7 mouse cellular contexts compared by ENCODE assay signal in genomic region chr4:133545272-133546231, GRCm38 (mm10). TPM values are rescaled to one million over a fixed set of nuclear protein-coding genes. Genes with fewer than 3 reads are reported as not detected.
A peak's percentile ranks its signal among the peaks of the same experiment; 100 is the strongest.
DNase-seq lines count a peak whose midpoint lies in the region; ATAC-seq lines count a peak whose summit lies in the region.

Nudc (minus strand) TSS chr4:133545996.

- WGBS in intestine, embryonic 16.5 days: under 1% methylated on average over 75 of the region's 77 CpGs
- under 1% methylated on average over 76 of the region's 77 CpGs for WGBS in midbrain, embryonic 11.5 days

- intact Hi-C loops in left cerebral cortex, postnatal 36 days (cut with DNase I): no loop called here

- H3K4me3 ChIP-seq in intestine, embryonic 16.5 days (ENCODE audit: low read length): peak within 1 kb of the TSS; percentile 91
- peak within 1 kb of the TSS; percentile 94 for H3K4me3 ChIP-seq in midbrain, embryonic 11.5 days (ENCODE audit: low read depth, low read length)

- H3K36me3 ChIP-seq in intestine, embryonic 16.5 days (ENCODE audit: control insufficient read depth, insufficient read depth, low read length): no peaks in the 10 kb centered on the region
- H3K36me3 ChIP-seq in midbrain, embryonic 11.5 days (ENCODE audit: control insufficient read depth, insufficient read depth, low read length): peaks cover 5% of the 10 kb centered on the region; the same call in 1 of the 2 replicates

- peaks cover 14% of the 10 kb centered on the region for H3K4me1 ChIP-seq in intestine, embryonic 16.5 days (ENCODE audit: control insufficient read depth, insufficient read depth, low read length)
- H3K4me1 ChIP-seq in midbrain, embryonic 11.5 days (ENCODE audit: control insufficient read depth, insufficient read depth, low read length): peaks cover 10% of the 10 kb centered on the region; the same call in 1 of the 2 replicates

- peak within 1 kb of the TSS; percentile 84 for H3K4me2 ChIP-seq in intestine, embryonic 16.5 days (ENCODE audit: low read depth, low read length)
- H3K4me2 ChIP-seq in midbrain, embryonic 11.5 days: peak within 1 kb of the TSS; percentile 78

- peak within 1 kb of the TSS; percentile 93 for H3K9ac ChIP-seq in intestine, embryonic 16.5 days (ENCODE audit: low read depth, low read length)
- H3K9ac ChIP-seq in midbrain, embryonic 11.5 days (ENCODE audit: low read length): peak within 1 kb of the TSS; percentile 75

- no peaks in the 10 kb centered on the region for H3K27me3 ChIP-seq in intestine, embryonic 16.5 days (replicated peaks; ENCODE audit: control insufficient read depth, insufficient read depth, low read length)
- no peaks in the 10 kb centered on the region for H3K27me3 ChIP-seq in midbrain, embryonic 11.5 days (ENCODE audit: control insufficient read depth, insufficient read depth, low read length)

- peak; percentile 97 for DNase-seq in adrenal gland, adult 8-10 months
- peak; percentile 96 for DNase-seq in embryo, embryonic 9.5 days (ENCODE audit: extremely low spot score)
- peak; percentile 91 to 94 for DNase-seq in gastrocnemius, postnatal 4 days (ENCODE audit: low spot score in 2 of 2)
- peak; percentile 95 to 96 for DNase-seq in left cerebral cortex, postnatal 36 days (ENCODE audit: low spot score in 2 of 2)
- peak; percentile 97 for DNase-seq in midbrain, embryonic 11.5 days (ENCODE audit: low spot score, missing footprints)
- DNase-seq in skeletal muscle tissue, adult 2 months (ENCODE audit: low read depth, low spot score): peak; percentile 90

- ATAC-seq in intestine, embryonic 16.5 days: peak; percentile 99
- ATAC-seq in midbrain, embryonic 11.5 days (ENCODE audit: low FRiP score): peak; percentile 99

- H3K9me3 ChIP-seq in intestine, embryonic 16.5 days (ENCODE audit: control insufficient read depth, low read length): 0 out of 2 replicates have a peak, but pooled peaks cover 2% of the 10 kb centered on the region
- H3K9me3 ChIP-seq in midbrain, embryonic 11.5 days (ENCODE audit: control insufficient read depth, low read length): no peaks in the 10 kb centered on the region

- H3K27ac ChIP-seq in intestine, embryonic 16.5 days (ENCODE audit: low read length): peak within 1 kb of the TSS; percentile 57
- H3K27ac ChIP-seq in midbrain, embryonic 11.5 days (ENCODE audit: low read depth, low read length): peak within 1 kb of the TSS; percentile 62

RNA-seq across cellular contexts. Expression of gene Nudc, which starts in this region (rescaled TPM):
- total RNA-seq in adrenal gland, adult 8-10 months (2022): 100 to 1,000 TPM; 135 to 175 (median 167) TPM
- 10 to 100 TPM; 73.7 to 80.7 TPM for total RNA-seq in gastrocnemius, postnatal 4 days (2021)
- polyA plus RNA-seq in intestine, embryonic 16.5 days (2015; fragmentation: Nextera tagmentation; extraction: Ambion mirVana): 214 and 228 TPM in 2 replicates
- 100 to 1,000 TPM; 139 to 143 TPM for total RNA-seq in left cerebral cortex, postnatal 36 days (2021)
- polyA plus RNA-seq in midbrain, embryonic 11.5 days (2014; fragmentation: Nextera tagmentation; extraction: Ambion mirVana): 330 and 336 TPM in 2 replicates

Comparison
In these comparisons a context has a peak if more than half of its experiments do, and no peak if none do; other contexts are left out.
1. Peak in every context shown above with its lines: DNase-seq, ATAC-seq, H3K4me3 ChIP-seq and H3K27ac ChIP-seq.